Mouse (Mus musculus): Measurements from ENCODE around the gene Opcml. TPM values are rescaled to one million over a fixed set of nuclear protein-coding genes. Genes with fewer than 3 reads are reported as not detected.

Opcml gene
- polyA plus RNA-seq, 1 experiment from 2014 or later: 3.8 TPM

- no peak overlapping the region for H3K9ac ChIP-seq
- H3K27ac ChIP-seq: no peak overlapping the region
- 75% methylated on average over 10 of the region's 10 CpGs for WGBS
- H3K36me3 ChIP-seq: no peaks in the 10 kb centered on the region
- H3K27me3 ChIP-seq: no peaks in the 10 kb centered on the region
- H3K4me1 ChIP-seq: no peaks in the 10 kb centered on the region
- ATAC-seq (ENCODE audit: insufficient number of reproducible peaks, insufficient read depth, low FRiP score, low TSS enrichment): no peak
- H3K9me3 ChIP-seq: no peaks in the 10 kb centered on the region
- H3K4me2 ChIP-seq (replicated peaks): no peak overlapping the region
- no peak overlapping the region for H3K4me3 ChIP-seq
Measured at GRCm38 (mm10) chr9:27964902-27965550, 174.5 kb downstream of the Opcml start.

GRCm38 (mm10) chr9:27968266-27968665 is 177.7 kb downstream of the Opcml start:
- Histone ChIP-seq H3K27me3 (no peaks in the 10 kb centered on the region), H3K4me2 (replicated peaks) (no peak overlapping the region), H3K9me3 (no peaks in the 10 kb centered on the region), H3K4me1 (no peaks in the 10 kb centered on the region), H3K36me3 (no peaks in the 10 kb centered on the region), H3K27ac (no peak overlapping the region), H3K4me3 (no peak overlapping the region), H3K9ac (no peak overlapping the region)
- no peak for ATAC-seq (ENCODE audit: insufficient number of reproducible peaks, insufficient read depth, low FRiP score, low TSS enrichment)

- no peak overlapping the region for H3K4me2 ChIP-seq (replicated peaks)
- H3K9ac ChIP-seq: no peak overlapping the region
- ATAC-seq (ENCODE audit: insufficient number of reproducible peaks, insufficient read depth, low FRiP score, low TSS enrichment): no peak
- H3K27me3 ChIP-seq: no peaks in the 10 kb centered on the region
- H3K4me3 ChIP-seq: no peak overlapping the region
- 74% methylated on average over 5 of the region's 5 CpGs for WGBS
- H3K4me1 ChIP-seq: no peaks in the 10 kb centered on the region
- no peaks in the 10 kb centered on the region for H3K9me3 ChIP-seq
- H3K27ac ChIP-seq: no peak overlapping the region
- H3K36me3 ChIP-seq: no peaks in the 10 kb centered on the region
Measured at GRCm38 (mm10) chr9:27972293-27972692, 181.7 kb downstream of the Opcml start.

- H3K4me2 ChIP-seq (replicated peaks): no peak overlapping the region
- H3K4me1 ChIP-seq: no peaks in the 10 kb centered on the region
- no peaks in the 10 kb centered on the region for H3K9me3 ChIP-seq
- no peaks in the 10 kb centered on the region for H3K36me3 ChIP-seq
- no peaks in the 10 kb centered on the region for H3K27me3 ChIP-seq
- no peak for ATAC-seq (ENCODE audit: insufficient number of reproducible peaks, insufficient read depth, low FRiP score, low TSS enrichment)
- H3K27ac ChIP-seq: no peak overlapping the region
- H3K9ac ChIP-seq: no peak overlapping the region
- H3K4me3 ChIP-seq: no peak overlapping the region
Measured at GRCm38 (mm10) chr9:27982576-27982975, 192.0 kb downstream of the Opcml start.

GRCm38 (mm10) chr9:27986604-27987588 is 196.3 kb downstream of the Opcml start:
- no peak for ATAC-seq (ENCODE audit: insufficient number of reproducible peaks, insufficient read depth, low FRiP score, low TSS enrichment)
- Histone ChIP-seq H3K4me3 (no peak overlapping the region), H3K4me2 (replicated peaks) (no peak overlapping the region), H3K9me3 (no peaks in the 10 kb centered on the region), H3K36me3 (no peaks in the 10 kb centered on the region), H3K4me1 (no peaks in the 10 kb centered on the region), H3K27me3 (no peaks in the 10 kb centered on the region), H3K9ac (no peak overlapping the region), H3K27ac (no peak overlapping the region)
- WGBS: 81% methylated on average over 8 of the region's 8 CpGs

- Histone ChIP-seq H3K4me1 (no peaks in the 10 kb centered on the region), H3K36me3 (no peaks in the 10 kb centered on the region), H3K4me3 (no peak overlapping the region), H3K27ac (no peak overlapping the region), H3K9me3 (no peaks in the 10 kb centered on the region), H3K27me3 (no peaks in the 10 kb centered on the region), H3K9ac (no peak overlapping the region), H3K4me2 (replicated peaks) (no peak overlapping the region)
- ATAC-seq (ENCODE audit: insufficient number of reproducible peaks, insufficient read depth, low FRiP score, low TSS enrichment): no peak
- 87% methylated on average over 4 of the region's 4 CpGs for WGBS
Measured at GRCm38 (mm10) chr9:27991611-27992010, 201.0 kb downstream of the Opcml start.

- Histone ChIP-seq H3K4me1 (no peaks in the 10 kb centered on the region), H3K36me3 (no peaks in the 10 kb centered on the region), H3K27me3 (no peaks in the 10 kb centered on the region), H3K27ac (no peak overlapping the region), H3K9ac (no peak overlapping the region), H3K9me3 (no peaks in the 10 kb centered on the region), H3K4me2 (replicated peaks) (no peak overlapping the region), H3K4me3 (no peak overlapping the region)
- 91% methylated on average over 7 of the region's 7 CpGs for WGBS
- no peak for ATAC-seq (ENCODE audit: insufficient number of reproducible peaks, insufficient read depth, low FRiP score, low TSS enrichment)
Measured at GRCm38 (mm10) chr9:27996536-27996935, 206.0 kb downstream of the Opcml start.

GRCm38 (mm10) chr9:27998767-27999166 is 208.2 kb downstream of the Opcml start:
- no peaks in the 10 kb centered on the region for H3K4me1 ChIP-seq
- no peak overlapping the region for H3K4me2 ChIP-seq (replicated peaks)
- 42% methylated on average over 4 of the region's 4 CpGs for WGBS
- H3K36me3 ChIP-seq: no peaks in the 10 kb centered on the region
- H3K27me3 ChIP-seq: no peaks in the 10 kb centered on the region
- H3K9ac ChIP-seq: no peak overlapping the region
- no peak for ATAC-seq (ENCODE audit: insufficient number of reproducible peaks, insufficient read depth, low FRiP score, low TSS enrichment)
- no peak overlapping the region for H3K4me3 ChIP-seq
- H3K27ac ChIP-seq: no peak overlapping the region
- no peaks in the 10 kb centered on the region for H3K9me3 ChIP-seq

GRCm38 (mm10) chr9:28003131-28003530 is 212.6 kb downstream of the Opcml start:
- 74% methylated on average over 3 of the region's 3 CpGs for WGBS
- no peaks in the 10 kb centered on the region for H3K4me1 ChIP-seq
- H3K27me3 ChIP-seq: no peaks in the 10 kb centered on the region
- no peak overlapping the region for H3K4me2 ChIP-seq (replicated peaks)
- no peaks in the 10 kb centered on the region for H3K9me3 ChIP-seq
- no peak overlapping the region for H3K4me3 ChIP-seq
- no peak for ATAC-seq (ENCODE audit: insufficient number of reproducible peaks, insufficient read depth, low FRiP score, low TSS enrichment)
- H3K27ac ChIP-seq: no peak overlapping the region
- H3K36me3 ChIP-seq: no peaks in the 10 kb centered on the region
- no peak overlapping the region for H3K9ac ChIP-seq

- ATAC-seq (ENCODE audit: insufficient number of reproducible peaks, insufficient read depth, low FRiP score, low TSS enrichment): no peak
- Histone ChIP-seq H3K4me2 (replicated peaks) (no peak overlapping the region), H3K4me3 (no peak overlapping the region), H3K27me3 (no peaks in the 10 kb centered on the region), H3K4me1 (no peaks in the 10 kb centered on the region), H3K36me3 (no peaks in the 10 kb centered on the region), H3K9me3 (no peaks in the 10 kb centered on the region), H3K27ac (no peak overlapping the region), H3K9ac (no peak overlapping the region)
- WGBS: 41% methylated on average over 8 of the region's 8 CpGs
Measured at GRCm38 (mm10) chr9:28011483-28011882, 220.9 kb downstream of the Opcml start.

GRCm38 (mm10) chr9:28012664-28013063 is 222.1 kb downstream of the Opcml start:
- H3K9me3 ChIP-seq: no peaks in the 10 kb centered on the region
- no peaks in the 10 kb centered on the region for H3K27me3 ChIP-seq
- H3K9ac ChIP-seq: no peak overlapping the region
- WGBS: 76% methylated on average over 7 of the region's 7 CpGs
- H3K27ac ChIP-seq: no peak overlapping the region
- no peak overlapping the region for H3K4me2 ChIP-seq (replicated peaks)
- no peaks in the 10 kb centered on the region for H3K4me1 ChIP-seq
- H3K36me3 ChIP-seq: no peaks in the 10 kb centered on the region
- H3K4me3 ChIP-seq: no peak overlapping the region
- ATAC-seq (ENCODE audit: insufficient number of reproducible peaks, insufficient read depth, low FRiP score, low TSS enrichment): no peak

GRCm38 (mm10) chr9:28013192-28013591 is 222.6 kb downstream of the Opcml start:
- no peak overlapping the region for H3K27ac ChIP-seq
- no peaks in the 10 kb centered on the region for H3K9me3 ChIP-seq
- no peak overlapping the region for H3K4me3 ChIP-seq
- H3K4me1 ChIP-seq: no peaks in the 10 kb centered on the region
- no peaks in the 10 kb centered on the region for H3K36me3 ChIP-seq
- no peak overlapping the region for H3K9ac ChIP-seq
- H3K4me2 ChIP-seq (replicated peaks): no peak overlapping the region
- 52% methylated on average over 3 of the region's 3 CpGs for WGBS
- H3K27me3 ChIP-seq: no peaks in the 10 kb centered on the region
- ATAC-seq (ENCODE audit: insufficient number of reproducible peaks, insufficient read depth, low FRiP score, low TSS enrichment): no peak

All from embryonic facial prominence, embryonic 12.5 days (tissue).